Mouse (Mus musculus) C2C12 (cell line): Measurements from ENCODE around the gene Ptprt.

Source experiments
- CEBPB ChIP-seq: IDR thresholded peaks from one replicate; pipeline ENCODE4 v1.6.1; 2011; ENCODE audit warnings: low read depth, mild to moderate bottlenecking, control low read depth, moderate library complexity
- CTCF ChIP-seq: IDR thresholded peaks from one replicate; pipeline ENCODE4 v1.5.1; 2011; ENCODE audit not compliant: control insufficient read depth, insufficient read depth, insufficient read length
- FOSL1 ChIP-seq: IDR thresholded peaks from one replicate; pipeline ENCODE4 v1.8.0; 2011; ENCODE audit warnings: mild to moderate bottlenecking, low read length; ENCODE audit not compliant: poor library complexity, insufficient read depth, severe bottlenecking
- MAX ChIP-seq: IDR thresholded peaks from one replicate; pipeline ENCODE4 v1.6.1; 2011; ENCODE audit warnings: mild to moderate bottlenecking, control low read depth
- MYOD1 ChIP-seq: IDR thresholded peaks from one replicate; pipeline ENCODE4 v1.6.1; 2011; ENCODE audit warnings: low read depth; ENCODE audit not compliant: control insufficient read depth, insufficient read length
- MYOG ChIP-seq: IDR thresholded peaks from one replicate; pipeline ENCODE4 v1.6.1; 2011; ENCODE audit not compliant: control insufficient read depth, insufficient read length; ENCODE audit errors: extremely low read depth
- USF1 ChIP-seq: IDR thresholded peaks from one replicate; pipeline ENCODE4 v1.6.1; 2011; ENCODE audit warnings: low read depth, mild to moderate bottlenecking, control low read depth, moderate library complexity

DNA sequence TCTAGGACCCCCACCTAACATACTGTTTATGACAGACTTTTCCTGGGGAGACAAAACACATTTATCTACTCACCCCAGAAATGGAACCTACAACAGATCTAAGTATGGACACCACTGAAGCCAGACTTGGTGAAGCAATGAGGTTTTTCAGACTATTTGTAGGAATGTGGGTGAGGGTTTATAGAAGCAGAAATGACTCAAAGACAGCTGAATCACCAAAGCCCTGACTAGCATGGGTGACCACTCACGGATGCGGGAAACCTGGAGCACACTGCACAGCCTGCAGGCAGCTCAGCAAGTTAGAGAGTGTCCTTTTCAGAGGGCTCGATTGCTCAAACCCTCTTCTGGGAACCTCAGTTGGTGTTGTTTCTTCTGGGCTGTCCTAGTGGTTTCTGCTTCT lies 36.2 kb downstream of the Ptprt start:
- TF ChIP-seq MYOD1 (no peak), CTCF (no peak), CEBPB (no peak), USF1 (no peak), MAX (no peak), MYOG (no peak), FOSL1 (no peak)
